Mouse (Mus musculus): Measurements from ENCODE around the gene Grwd1. TPM values are rescaled to one million over a fixed set of nuclear protein-coding genes. Genes with fewer than 3 reads are reported as not detected.

Grwd1 gene
- total RNA-seq, 2 experiments from 2014 or later: 27.1 to 36.0 TPM

DNA sequence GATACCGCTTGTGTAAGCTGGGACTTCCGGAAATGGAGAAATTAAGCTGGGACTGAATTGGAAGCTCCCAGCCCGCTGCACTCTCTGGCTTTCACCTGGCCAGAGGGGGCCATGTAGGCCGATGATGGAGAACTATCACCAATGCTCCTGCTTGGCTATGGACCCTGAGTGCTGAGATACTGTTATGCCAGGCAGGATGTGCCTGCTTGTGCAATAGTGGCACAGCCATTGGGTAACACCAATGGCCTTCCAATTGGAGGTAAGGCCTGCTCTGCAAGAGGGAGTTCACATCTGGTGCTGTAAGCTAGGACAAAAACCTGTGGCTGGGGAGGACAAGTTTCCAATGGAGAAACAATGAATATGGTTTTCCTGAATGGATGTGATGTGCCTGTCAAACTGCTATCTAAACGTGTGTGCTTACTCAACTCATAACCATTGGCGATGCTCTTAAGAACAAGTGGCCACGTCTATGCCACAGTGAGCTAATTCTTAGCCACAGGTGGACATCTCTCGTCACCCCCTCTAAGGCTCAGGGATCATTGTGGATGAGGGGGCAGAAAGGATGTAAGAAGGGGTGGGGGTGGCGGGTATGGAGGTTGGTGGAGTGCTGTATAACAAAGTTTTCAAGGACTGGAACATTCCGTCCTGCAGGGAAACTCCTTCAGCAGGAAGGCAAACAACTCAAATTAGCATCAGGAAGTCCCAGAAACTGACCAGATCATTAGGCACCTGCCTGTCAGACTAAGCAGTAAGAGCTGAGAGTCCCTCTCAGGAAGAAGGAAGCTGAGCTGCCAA is 12.4 kb upstream of the Grwd1 start:
- DNase-seq: no peak

GRCm38 (mm10) chr7:45833924-45834323 is 3.2 kb upstream of the Grwd1 start:
- no peak for DNase-seq

DNA sequence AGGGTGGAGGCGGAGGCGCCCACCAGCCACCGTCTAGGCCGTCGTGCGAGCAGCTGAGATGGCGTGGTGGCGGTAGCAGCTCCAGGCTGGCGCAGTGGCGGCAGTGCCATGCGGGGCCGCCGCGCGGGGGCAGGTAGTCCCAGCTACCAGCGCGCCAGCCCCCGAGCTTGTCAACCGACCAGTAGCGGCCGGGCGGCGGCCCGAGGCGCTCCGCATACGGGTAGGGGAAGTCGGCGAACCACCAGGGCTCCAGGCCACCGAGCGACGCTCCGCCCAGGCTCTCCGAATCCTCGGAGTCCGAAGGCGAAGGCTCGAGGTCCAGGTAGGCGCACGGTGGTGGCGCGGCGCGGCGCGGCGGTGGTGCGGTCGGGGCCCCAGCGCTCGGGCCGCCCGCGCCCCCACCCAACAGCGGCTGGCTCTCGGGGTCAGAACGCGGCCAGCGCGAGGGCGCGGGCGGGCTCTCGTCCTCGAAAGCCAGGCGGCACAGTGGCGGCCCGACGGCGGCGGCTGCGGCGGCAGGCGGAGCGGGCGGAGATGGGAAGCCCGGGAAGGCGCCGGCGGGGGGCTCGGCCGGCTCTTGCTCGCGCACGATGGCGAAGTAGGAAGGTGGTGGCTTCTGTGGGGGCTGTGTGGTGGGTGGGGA is 2.5 kb upstream of the Grwd1 start:
- DNase-seq: peak in 1 of 2 experiments; percentile 33

- no peak for DNase-seq
Measured at GRCm38 (mm10) chr7:45832428-45832827, 1.7 kb upstream of the Grwd1 start.

DNA sequence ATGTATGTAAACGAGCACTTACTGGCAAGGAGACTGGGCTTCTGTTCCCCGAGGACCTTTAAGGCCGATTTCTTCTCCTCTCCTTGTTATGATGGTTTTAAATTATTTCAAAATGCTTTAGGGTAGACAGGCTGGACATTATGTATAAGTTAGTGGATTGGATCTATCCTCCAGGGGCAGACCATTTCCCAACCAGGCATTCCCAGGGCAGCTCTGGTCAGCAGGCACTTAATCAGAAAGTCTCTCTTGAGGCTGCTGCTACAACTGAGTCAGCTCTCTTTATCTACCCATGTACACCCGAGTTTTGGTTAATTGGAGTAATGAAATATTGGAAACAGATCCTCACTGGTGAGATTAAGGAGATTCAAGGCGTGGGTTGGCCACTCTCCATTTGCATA is 383 bp upstream of the Grwd1 start:
- no peak for DNase-seq

- peak in 1 of 2 experiments; percentile 52 for DNase-seq
Measured at GRCm38 (mm10) chr7:45826631-45827030, 4.1 kb downstream of the Grwd1 start.

- no peak for DNase-seq
Measured at GRCm38 (mm10) chr7:45824598-45824997, 6.1 kb downstream of the Grwd1 start, which contains the start of gene Kcnj14. TSS of gene Kcnj14 (minus strand) at chr7:45824782.

GRCm38 (mm10) chr7:45820913-45821312 is 9.8 kb downstream of the Grwd1 start:
- no peak for DNase-seq

DNA sequence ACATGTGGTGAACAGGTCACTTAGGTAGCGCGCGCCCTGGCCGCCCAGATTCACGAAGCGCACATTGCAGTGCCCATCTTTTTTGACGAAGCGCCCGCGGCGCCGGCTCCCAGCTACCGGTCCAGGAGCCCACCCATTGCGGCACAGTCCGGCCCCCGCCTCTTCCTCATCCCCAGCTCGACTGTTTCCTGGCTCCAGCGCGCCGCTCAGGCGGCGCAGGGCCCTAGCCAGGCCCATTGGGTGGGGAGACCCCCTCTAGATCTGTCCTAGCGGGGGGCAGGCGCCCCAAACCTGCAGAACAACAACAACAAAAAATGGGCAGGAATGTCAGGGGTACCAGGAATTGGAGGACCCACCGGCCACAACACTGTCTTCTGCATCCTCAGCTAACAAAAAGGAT is 10.9 kb downstream of the Grwd1 start:
- DNase-seq: no peak

DNA sequence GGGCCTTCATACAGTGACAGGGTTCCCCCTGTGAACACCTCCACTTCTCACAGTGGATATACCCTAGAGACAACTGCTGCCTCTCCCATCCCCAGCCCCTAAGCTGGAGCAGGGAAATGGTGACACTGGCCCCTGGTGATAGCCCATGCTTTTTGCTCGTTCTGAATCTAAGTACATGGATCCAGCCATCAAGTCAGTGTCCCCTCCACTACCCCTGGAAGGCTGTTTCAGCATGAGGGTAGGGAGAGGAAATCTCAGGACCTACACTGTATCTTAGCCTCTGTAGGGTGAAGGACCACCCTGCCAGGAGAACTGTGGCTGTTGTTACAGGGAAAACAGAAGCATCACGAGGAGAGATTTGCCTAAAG is 14.8 kb downstream of the Grwd1 start:
- no peak for DNase-seq

DNA sequence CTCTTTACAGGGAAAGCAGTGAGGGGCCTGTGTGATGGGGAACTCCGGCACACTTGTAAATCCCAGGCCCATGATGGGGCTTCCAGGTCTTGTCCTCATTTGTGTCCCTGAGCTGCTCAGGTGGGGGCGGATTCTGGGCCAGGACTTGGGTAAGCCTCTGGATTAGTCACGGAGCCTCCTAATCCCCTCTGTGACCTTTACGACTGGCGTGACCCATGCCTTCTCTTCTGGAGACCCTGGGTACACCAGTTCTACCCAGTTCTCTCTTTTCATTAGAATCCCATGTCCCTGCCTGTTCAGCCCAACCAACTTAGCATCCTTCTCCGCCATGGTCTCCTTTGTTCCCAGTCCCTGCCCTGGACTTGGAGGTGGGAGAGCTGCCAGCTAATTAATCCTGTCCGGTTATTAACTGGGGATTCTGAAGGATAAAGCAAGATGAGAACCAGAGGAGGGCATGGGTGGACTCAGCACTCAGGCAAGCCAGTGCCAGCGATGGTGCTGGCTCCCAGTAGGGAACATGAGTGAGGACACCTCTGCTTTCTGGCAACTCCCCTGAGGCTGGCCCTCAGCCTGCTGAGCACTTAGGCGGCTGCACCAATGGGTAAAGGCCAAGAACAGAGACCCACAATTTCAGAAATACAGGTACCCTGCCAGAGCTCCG is 15.3 kb downstream of the Grwd1 start:
- DNase-seq: no peak

- no peak for DNase-seq
Measured at GRCm38 (mm10) chr7:45814841-45815240, 15.9 kb downstream of the Grwd1 start.

- peak; percentile 98 for DNase-seq
Measured at GRCm38 (mm10) chr7:45813787-45814779, 16.7 kb downstream of the Grwd1 start, which contains the start of gene Cyth2. TSS of gene Cyth2 (minus strand) at chr7:45814581.

DNA sequence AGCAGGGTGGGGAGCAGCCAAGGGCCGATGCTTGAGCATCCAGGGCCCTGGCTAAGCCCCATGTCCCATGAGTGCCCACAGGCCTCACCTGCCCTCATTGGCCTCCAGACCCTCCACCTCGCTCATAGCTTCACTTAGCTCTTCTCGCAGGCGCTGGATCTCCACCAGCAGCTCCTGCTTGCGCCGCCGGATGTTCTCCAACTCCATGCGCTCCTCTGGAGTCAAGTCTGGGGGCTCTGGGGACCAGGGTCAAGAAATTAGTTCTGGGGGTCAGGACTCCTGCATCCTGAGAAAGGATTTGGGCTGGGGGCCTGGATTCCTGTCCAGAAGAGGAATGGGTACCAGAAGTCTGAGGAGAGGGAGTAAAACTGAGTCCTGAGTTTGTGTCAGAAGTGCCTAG is 17.8 kb downstream of the Grwd1 start:
- no peak for DNase-seq

DNA sequence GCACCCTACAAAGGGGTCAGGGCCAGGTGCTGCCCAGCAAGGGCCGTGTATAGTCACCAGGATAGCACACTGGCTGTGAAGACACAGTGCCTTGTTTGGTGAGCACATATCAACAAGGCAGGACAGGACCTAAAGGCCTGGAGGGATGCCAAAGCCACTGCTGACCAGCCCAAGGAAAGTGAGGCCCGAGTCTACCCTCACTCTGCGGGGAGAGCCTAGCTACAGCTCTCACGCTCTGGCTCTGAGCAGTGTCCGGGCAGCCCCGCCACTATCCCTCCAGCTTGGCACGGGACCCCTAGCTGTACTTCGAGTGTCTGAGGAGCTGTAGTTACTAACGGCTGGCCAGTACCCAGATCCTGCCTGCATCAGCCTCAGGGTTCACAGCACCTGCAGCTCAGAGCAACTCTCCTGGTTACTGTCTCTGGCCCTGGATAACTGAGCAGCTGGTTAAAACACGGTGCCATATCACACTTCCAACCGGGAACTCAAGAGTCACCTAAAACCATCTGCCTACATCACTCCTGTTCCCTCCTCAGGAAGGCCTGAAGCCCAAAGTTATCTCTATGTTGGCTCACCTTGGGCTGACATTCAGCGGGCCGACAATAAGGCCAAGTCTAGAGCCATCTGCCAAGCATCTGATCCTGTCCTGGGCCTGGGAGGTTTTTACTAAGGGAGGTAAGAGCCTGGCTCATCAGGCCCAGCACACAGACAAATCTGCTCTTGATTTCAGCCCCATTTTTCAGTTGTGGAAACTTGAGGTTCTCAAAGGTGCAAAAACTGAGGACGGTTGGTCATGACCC is 21.3 kb downstream of the Grwd1 start:
- DNase-seq: no peak

DNA sequence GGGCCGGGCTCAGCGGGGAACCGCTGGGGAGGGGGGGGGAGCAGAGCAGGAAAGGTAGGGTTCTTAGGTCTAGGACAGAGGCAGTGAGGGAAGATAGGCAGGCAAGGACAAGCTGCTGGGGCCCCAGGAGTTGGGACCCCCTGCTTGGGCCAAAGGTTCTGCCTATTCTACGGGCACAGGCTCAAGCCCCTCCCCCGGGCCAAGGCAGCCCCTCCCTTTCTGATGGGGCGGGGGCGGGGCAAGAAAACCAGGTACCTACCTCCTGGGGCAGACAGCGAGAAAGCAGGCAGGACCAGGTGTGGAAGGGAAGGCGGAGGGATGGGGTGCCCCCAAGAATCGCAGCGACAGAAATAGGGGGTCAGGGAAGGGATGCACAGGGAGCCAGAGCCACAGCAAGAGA is 22.3 kb downstream of the Grwd1 start:
- no peak for DNase-seq

DNA sequence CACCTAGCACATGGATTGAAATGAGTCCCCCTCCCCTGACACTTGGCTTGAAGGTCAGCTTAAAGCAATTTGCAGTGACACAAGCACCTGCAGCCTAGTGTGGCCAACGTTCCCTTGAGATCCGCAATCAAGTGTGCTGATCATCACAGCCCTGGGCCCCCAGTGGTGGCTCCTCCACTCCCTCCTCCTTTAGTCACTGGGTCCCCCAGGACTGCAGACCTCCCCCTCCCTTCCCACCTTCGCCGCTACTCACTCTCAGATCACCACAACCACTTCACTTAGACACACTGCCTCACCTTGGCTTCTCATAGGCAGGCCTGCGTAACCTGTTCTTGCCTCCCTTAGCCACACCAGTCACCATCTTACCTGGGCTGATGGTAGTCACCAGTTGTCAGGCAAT is 24.8 kb downstream of the Grwd1 start:
- no peak for DNase-seq

DNA sequence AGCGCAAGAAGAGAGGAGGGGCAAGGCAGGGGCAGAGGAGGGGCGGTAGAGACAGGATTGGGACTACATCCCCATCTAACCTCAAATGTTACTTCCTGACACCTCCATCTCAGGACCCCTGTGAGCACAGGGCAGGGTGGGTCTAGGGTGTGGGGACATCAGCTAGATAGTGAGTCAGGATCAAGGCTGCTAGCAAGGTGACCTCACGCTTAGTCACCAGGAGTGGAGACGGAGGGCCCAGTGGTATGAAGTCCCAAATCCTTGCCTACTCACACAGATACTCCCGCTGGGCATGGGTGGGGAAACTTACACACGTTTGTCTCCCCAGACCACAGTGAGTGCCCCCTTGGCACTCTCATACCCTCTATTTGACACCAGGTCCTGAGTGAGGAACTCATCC is 28.2 kb downstream of the Grwd1 start:
- DNase-seq: peak; percentile 74 to 82

DNA sequence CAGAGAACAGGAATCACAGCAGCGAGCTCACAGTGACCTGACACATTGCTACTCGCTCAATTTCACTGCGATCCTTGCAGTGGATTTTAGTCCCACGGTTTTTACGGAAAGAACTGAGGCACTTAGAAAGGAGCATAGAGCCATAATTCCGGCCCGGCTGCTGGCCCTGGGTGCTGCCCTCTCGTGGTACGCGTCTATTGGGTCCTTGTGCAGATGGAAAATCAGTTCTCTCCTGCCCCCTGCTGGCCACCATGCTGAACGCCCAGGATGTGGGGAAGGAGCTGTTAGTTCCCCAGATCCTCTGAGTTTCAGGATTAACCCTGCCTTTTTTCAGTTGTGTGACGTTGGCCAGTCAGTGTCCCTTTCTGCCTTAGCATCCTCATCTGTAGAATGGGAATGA is 29.4 kb downstream of the Grwd1 start:
- DNase-seq: peak; percentile 93 to 96

DNA sequence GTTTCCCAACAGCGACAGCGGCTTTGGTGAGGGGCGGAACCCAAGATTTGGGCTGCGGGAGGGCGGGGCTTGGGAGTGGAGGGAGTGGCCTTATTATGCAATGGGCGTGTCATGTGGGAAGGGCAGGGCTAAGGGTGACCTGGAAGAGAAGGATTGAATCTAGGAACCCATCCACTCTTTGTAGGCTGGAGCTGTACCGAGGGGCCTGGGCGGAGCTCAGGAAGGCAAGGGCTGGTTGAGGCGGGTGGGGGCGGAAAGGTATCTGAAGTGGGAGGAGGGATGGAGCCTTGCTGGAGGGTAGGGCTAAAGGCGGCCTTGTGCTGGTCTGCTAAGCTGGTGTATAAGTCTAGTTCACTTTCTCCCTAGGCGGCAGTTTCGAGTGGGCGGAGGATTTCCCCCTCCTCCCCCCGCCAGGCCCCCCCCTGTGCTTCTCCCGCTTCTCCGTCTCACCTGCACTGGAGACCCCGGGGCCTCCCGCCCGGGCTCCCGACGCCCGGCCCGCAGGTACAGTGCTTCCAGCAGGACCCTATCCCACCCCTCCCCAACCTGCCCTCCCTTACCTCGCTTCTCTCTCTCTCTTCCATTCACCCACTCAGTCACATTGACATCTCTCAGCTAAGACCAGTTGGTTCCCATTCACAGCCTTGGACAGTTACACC is 30.1 kb downstream of the Grwd1 start:
- DNase-seq: peak; percentile 60 to 64

Measured in adrenal gland, postnatal 36 days (tissue).